Mouse (Mus musculus): ENCODE measurements around the gene Tbrg4. TPM values are rescaled to one million over a fixed set of nuclear protein-coding genes. Genes with fewer than 3 reads are reported as not detected.
A peak's percentile ranks its signal among the peaks of the same experiment; 100 is the strongest.

Gene Tbrg4
- total RNA-seq, 4 experiments from 2014 or later, result 45.5 to 52.5 (median 48.4) TPM

GRCm38 (mm10) chr11:6624619-6625382 lies 1.1 kb downstream of the Tbrg4 start:
- no peak for DNase-seq (ENCODE audit: low spot score in 2 of 2)

GRCm38 (mm10) chr11:6623704-6624103 lies 2.2 kb downstream of the Tbrg4 start:
- no peak for DNase-seq (ENCODE audit: low spot score in 2 of 2)

GRCm38 (mm10) chr11:6615250-6616205 lies 10.3 kb downstream of the Tbrg4 start:
- DNase-seq (ENCODE audit: low spot score in 2 of 2), result no peak

GRCm38 (mm10) chr11:6605491-6606399 lies 20.1 kb downstream of the Tbrg4 start, which contains the start of gene Nacad:
Gene Nacad, minus strand, starts transcription at chr11:6606053.
- peak; percentile 85 to 87 for DNase-seq (ENCODE audit: low spot score in 2 of 2)

- DNase-seq (ENCODE audit: low spot score in 2 of 2), result no peak
These were observed 20.8 kb downstream of the Tbrg4 start for GRCm38 (mm10) chr11:6605021-6605481.

- no peak for DNase-seq (ENCODE audit: low spot score in 2 of 2)
These were observed 21.3 kb downstream of the Tbrg4 start for GRCm38 (mm10) chr11:6604604-6604936.

GRCm38 (mm10) chr11:6603887-6604603 lies 21.8 kb downstream of the Tbrg4 start:
- DNase-seq (ENCODE audit: low spot score in 2 of 2), result peak in 1 of 2 experiments; percentile 63

GRCm38 (mm10) chr11:6603224-6603623 lies 22.6 kb downstream of the Tbrg4 start:
- DNase-seq (ENCODE audit: low spot score in 2 of 2), result no peak

GRCm38 (mm10) chr11:6602662-6603061 lies 23.2 kb downstream of the Tbrg4 start:
- DNase-seq (ENCODE audit: low spot score in 2 of 2), result no peak

GRCm38 (mm10) chr11:6601649-6602480 lies 24.0 kb downstream of the Tbrg4 start:
- DNase-seq (ENCODE audit: low spot score in 2 of 2), result no peak

- no peak for DNase-seq (ENCODE audit: low spot score in 2 of 2)
These were observed 25.5 kb downstream of the Tbrg4 start for GRCm38 (mm10) chr11:6600284-6600944.

- no peak for DNase-seq (ENCODE audit: low spot score in 2 of 2)
These were observed 26.0 kb downstream of the Tbrg4 start for GRCm38 (mm10) chr11:6599831-6600230.

GRCm38 (mm10) chr11:6599011-6599681 lies 26.7 kb downstream of the Tbrg4 start:
- DNase-seq (ENCODE audit: low spot score in 2 of 2), result no peak

- no peak for DNase-seq (ENCODE audit: low spot score in 2 of 2)
These were observed 27.5 kb downstream of the Tbrg4 start for GRCm38 (mm10) chr11:6598191-6598889.

- DNase-seq (ENCODE audit: low spot score in 2 of 2), result no peak
These were observed 28.3 kb downstream of the Tbrg4 start for GRCm38 (mm10) chr11:6597523-6597922.

- DNase-seq (ENCODE audit: low spot score in 2 of 2), result no peak
These were observed 29.3 kb downstream of the Tbrg4 start for GRCm38 (mm10) chr11:6596616-6597015.

- DNase-seq (ENCODE audit: low spot score in 2 of 2), result no peak
These were observed 29.7 kb downstream of the Tbrg4 start for GRCm38 (mm10) chr11:6596205-6596604.

- no peak for DNase-seq (ENCODE audit: low spot score in 2 of 2)
These were observed 30.5 kb downstream of the Tbrg4 start for GRCm38 (mm10) chr11:6595339-6595738.
